Mouse (Mus musculus) adrenal gland, adult (tissue): ENCODE data around the gene Ltbr.
A peak's percentile ranks its signal among the peaks of the same experiment; 100 is the strongest.

Experiments
- DNase-seq, 2 experiments: peaks; one replicate each; pipeline ENCODE4 v3.0.0; 2022 to 2023; ENCODE audit warnings: low spot score in 1 of 2; ENCODE audit not compliant: inconsistent age in 2 of 2

Gene Ltbr

GRCm38 (mm10) chr6:125346029-125346428 lies 32.3 kb upstream of the Ltbr start:
- DNase-seq: no peak

GRCm38 (mm10) chr6:125345625-125346024 lies 31.9 kb upstream of the Ltbr start:
- DNase-seq: no peak

GRCm38 (mm10) chr6:125344866-125345265 lies 31.2 kb upstream of the Ltbr start:
- no peak for DNase-seq

- DNase-seq: no peak
These were observed 30.4 kb upstream of the Ltbr start for GRCm38 (mm10) chr6:125344084-125344483.

GRCm38 (mm10) chr6:125342198-125342597 lies 28.5 kb upstream of the Ltbr start:
- no peak for DNase-seq

- no peak for DNase-seq
These were observed 26.6 kb upstream of the Ltbr start for GRCm38 (mm10) chr6:125340244-125340643.

GRCm38 (mm10) chr6:125338791-125339660 lies 25.3 kb upstream of the Ltbr start:
- no peak for DNase-seq

- DNase-seq: no peak
These were observed 20.7 kb upstream of the Ltbr start for GRCm38 (mm10) chr6:125334356-125334755.

- DNase-seq: no peak
These were observed 19.6 kb upstream of the Ltbr start for GRCm38 (mm10) chr6:125333112-125333899.

GRCm38 (mm10) chr6:125330626-125331326 lies 17.1 kb upstream of the Ltbr start:
- DNase-seq: peak; percentile 96 to 98

- peak; percentile 60 to 86 for DNase-seq
These were observed 14.6 kb upstream of the Ltbr start for GRCm38 (mm10) chr6:125328243-125328642.

- peak; percentile 69 to 80 for DNase-seq
These were observed 11.7 kb upstream of the Ltbr start for GRCm38 (mm10) chr6:125325337-125325736.

GRCm38 (mm10) chr6:125323547-125323946 lies 9.9 kb upstream of the Ltbr start:
- DNase-seq: no peak

GRCm38 (mm10) chr6:125322794-125323193 lies 9.1 kb upstream of the Ltbr start:
- DNase-seq: no peak

- no peak for DNase-seq
These were observed 7.6 kb upstream of the Ltbr start for GRCm38 (mm10) chr6:125321114-125321855.

- no peak for DNase-seq
These were observed 6.6 kb upstream of the Ltbr start, which contains the start of gene Scnn1a for GRCm38 (mm10) chr6:125320323-125320722. Scnn1a (plus strand) TSS chr6:125320659.

GRCm38 (mm10) chr6:125319919-125320296 lies 6.2 kb upstream of the Ltbr start:
- no peak for DNase-seq

- DNase-seq: peak; percentile 80 to 90
These were observed 5.6 kb upstream of the Ltbr start for GRCm38 (mm10) chr6:125318981-125319918.

GRCm38 (mm10) chr6:125317077-125317476 lies 3.4 kb upstream of the Ltbr start:
- peak in 1 of 2 experiments; percentile 3 for DNase-seq

- no peak for DNase-seq
These were observed 1.1 kb upstream of the Ltbr start for GRCm38 (mm10) chr6:125314746-125315145.
